10 mouse cellular contexts compared by ENCODE assay signal in genomic region chr10:19591286-19591640, GRCm38 (mm10). TPM values are rescaled to one million over a fixed set of nuclear protein-coding genes. Genes with fewer than 3 reads are reported as not detected.
DNase-seq lines count a peak whose midpoint lies in the region; ATAC-seq and TF ChIP-seq lines count a peak whose summit lies in the region.
"Had no signal": no experiment of that assay in that cellular context is flagged by ENCODE, and none has a peak within 500 bp of the region (broad histone marks: within the 10 kb centered on the region; RNA-seq: fewer than 3 reads in every experiment).

No protein-coding gene starts in this region.

- no peaks in the 10 kb centered on the region for H3K9me3 ChIP-seq in heart, embryonic 10.5 days
- no peaks in the 10 kb centered on the region for H3K9me3 ChIP-seq in ES-Bruce4 (replicated peaks; ENCODE audit: control insufficient read depth, insufficient read depth, low read length, poor library complexity, severe bottlenecking)
- H3K9me3 ChIP-seq in heart, postnatal 0 days (replicated peaks; ENCODE audit: control insufficient read depth, low read length), result no peaks in the 10 kb centered on the region

- H3K36me3 ChIP-seq in heart, embryonic 10.5 days, result no peaks in the 10 kb centered on the region
- H3K36me3 ChIP-seq in ES-Bruce4 (ENCODE audit: control insufficient read depth, insufficient read depth, low read length, poor library complexity, severe bottlenecking) (no peaks in the 10 kb centered on the region), macrophage (ENCODE audit: inconsistent target) (no peaks in the 10 kb centered on the region)
- H3K36me3 ChIP-seq in heart, postnatal 0 days (replicated peaks; ENCODE audit: control insufficient read depth, insufficient read depth, low read length), result peaks cover under 1% of the 10 kb centered on the region; the same call in 1 of the 2 replicates

- peaks cover 22% of the 10 kb centered on the region for H3K4me1 ChIP-seq in heart, embryonic 10.5 days
- no peaks in the 10 kb centered on the region for H3K4me1 ChIP-seq in ES-Bruce4 (ENCODE audit: control insufficient read depth, insufficient read depth, low read length)
- H3K4me1 ChIP-seq in heart, postnatal 0 days (ENCODE audit: control insufficient read depth, insufficient read depth), result peaks cover 22% of the 10 kb centered on the region

- H3K4me2 ChIP-seq in heart, postnatal 0 days (ENCODE audit: low read depth, low read length), result peak overlapping the region; percentile 77

- no peak for DNase-seq in heart, embryonic 10.5 days (ENCODE audit: low spot score)
- DNase-seq in heart, postnatal 4 days, result no peak
- no peak for DNase-seq in heart, postnatal 0 days (ENCODE audit: low spot score)
- no peak for DNase-seq in ovary, postnatal 14 days (ENCODE audit: low spot score)
- no peak for DNase-seq in layer of hippocampus, adult 8-10 months (ENCODE audit: low spot score in 2 of 2)

- no peak for TF ChIP-seq EP300 in ES-Bruce4 (IDR thresholded peaks at IDR 0.05; ENCODE audit: insufficient read depth, low read depth, low read length)
- no peak for TF ChIP-seq EP300 in heart, postnatal 0 days (IDR thresholded peaks at IDR 0.05; ENCODE audit: low read depth)

- H3K4me3 ChIP-seq in heart, embryonic 10.5 days, result peak overlapping the region; percentile 80
- H3K4me3 ChIP-seq in ES-Bruce4 (ENCODE audit: low read depth, low read length) (peak overlapping the region; percentile 28), macrophage (ENCODE audit: inconsistent target) (peak overlapping the region; percentile 12; the same call in 1 of the 2 replicates)
- H3K4me3 ChIP-seq in heart, postnatal 0 days (ENCODE audit: low read depth, low read length), result peak overlapping the region; percentile 96

- no peak for TF ChIP-seq CTCF in ES-Bruce4 (IDR thresholded peaks at IDR 0.05; ENCODE audit: low read depth, low read length)
- TF ChIP-seq CTCF in heart, postnatal 0 days (IDR thresholded peaks at IDR 0.05; ENCODE audit: low read depth), result no peak

- no peaks in the 10 kb centered on the region for H3K27me3 ChIP-seq in heart, embryonic 10.5 days (ENCODE audit: insufficient read depth, poor library complexity, severe bottlenecking)
- H3K27me3 ChIP-seq in ES-Bruce4 (ENCODE audit: control insufficient read depth, insufficient read depth, low read length, poor library complexity, severe bottlenecking), result no peaks in the 10 kb centered on the region; the same call in 1 of the 2 replicates
- no peaks in the 10 kb centered on the region for H3K27me3 ChIP-seq in heart, postnatal 0 days (ENCODE audit: control insufficient read depth, insufficient read depth, low read length)

- H3K79me2 ChIP-seq in macrophage (ENCODE audit: inconsistent target), result peaks cover 41% of the 10 kb centered on the region

- H3K9ac ChIP-seq in ES-Bruce4 (ENCODE audit: low read depth, poor library complexity, severe bottlenecking), result no peak overlapping the region
- no peak overlapping the region; the same call in 1 of the 2 replicates for H3K9ac ChIP-seq in heart, postnatal 0 days (replicated peaks; ENCODE audit: low read depth, low read length)

- ATAC-seq in heart, postnatal 0 days (ENCODE audit: insufficient read depth, low read depth), result no peak
- no peak for ATAC-seq in granulocyte monocyte progenitor cell, adult 5-6 weeks (replicated peaks; ENCODE audit: poor library complexity, severe bottlenecking)

- 27% methylated on average over 6 of the region's 6 CpGs for WGBS in heart, embryonic 10.5 days
- WGBS in heart, postnatal 0 days, result 23% methylated on average over 6 of the region's 6 CpGs
- 1% methylated on average over 6 of the region's 6 CpGs for WGBS in macrophage (ENCODE audit: missing documents)

- peak overlapping the region; percentile 38; the same call in 1 of the 2 replicates for H3K27ac ChIP-seq in heart, embryonic 10.5 days
- H3K27ac ChIP-seq in ES-Bruce4 (ENCODE audit: insufficient read depth, low read length) (no peak overlapping the region), macrophage (peak overlapping the region; percentile 78)
- H3K27ac ChIP-seq in heart, postnatal 0 days (ENCODE audit: low read depth), result peak overlapping the region; percentile 94; the same call in 1 of the 2 replicates

- no peak for TF ChIP-seq POLR2A in ES-Bruce4 (IDR thresholded peaks at IDR 0.05; ENCODE audit: insufficient read depth, low read length)

RNA-seq across cellular contexts. Expression of gene Ifngr1, which starts 0.5 kb away (rescaled TPM):
- polyA plus RNA-seq in heart, embryonic 10.5 days (2016; fragmentation: Nextera tagmentation; extraction: Ambion mirVana), result 33.6 and 36.7 TPM in 2 replicates
- total RNA-seq in heart, postnatal 4 days (2021), result 10 to 100 TPM; 31.6 to 32.1 TPM
- 6.5 and 8.6 TPM in 2 replicates for polyA plus RNA-seq in ES-Bruce4 (2011; ENCODE audit: insufficient read depth, insufficient read length, low read depth, missing spikeins)
- total RNA-seq in heart, postnatal 0 days (2014; rRNA removed; ENCODE audit: low replicate concordance), result 21.6 and 38.6 TPM in 2 replicates
- 40.1 and 42.2 TPM in 2 replicates for polyA plus RNA-seq in heart, postnatal 0 days (2015; fragmentation: Nextera tagmentation; extraction: Ambion mirVana)
- total RNA-seq in macrophage (2018; cell fraction: chromatin; rRNA removed), result 100 to 1,000 TPM in 20 of 26 experiments, 10 to 100 TPM in 6; 26.1 to 449 (median 139) TPM
- 100 to 1,000 TPM in 25 of 26 experiments, 10 to 100 TPM in 1; 99.1 to 216 (median 133) TPM for total RNA-seq in macrophage (2018; cell fraction: cytosol; rRNA removed)
- 100 to 1,000 TPM in 25 of 26 experiments, 10 to 100 TPM in 1; 62.6 to 584 (median 228) TPM for total RNA-seq in macrophage (2018; cell fraction: nucleus; rRNA removed)
- polyA plus RNA-seq in macrophage (2018), result 152 to 186 TPM (median 172 TPM) in 3 replicates
- 10 to 100 TPM; 20.6 to 30.4 (median 25.0) TPM for total RNA-seq in layer of hippocampus, adult 8-10 months (2022)
- total RNA-seq in granulocyte monocyte progenitor cell, adult 5-6 weeks (2014; fragmentation: Nextera tagmentation), result 255 and 265 TPM in 2 replicates
- 355 and 356 TPM in 2 replicates for total RNA-seq in granulocyte monocyte progenitor cell, adult 5-6 weeks (2017)

RNA-seq across cellular contexts. Expression of gene Il22ra2, which starts 30.5 kb away (rescaled TPM):
- polyA plus RNA-seq in heart, embryonic 10.5 days (2016; fragmentation: Nextera tagmentation; extraction: Ambion mirVana), result not detected in 2 replicates
- not detected for total RNA-seq in heart, postnatal 4 days (2021)
- polyA plus RNA-seq in ES-Bruce4 (2011; ENCODE audit: insufficient read depth, insufficient read length, low read depth, missing spikeins) (not detected in 2 replicates), macrophage (2018) (not detected in 3 replicates)
- total RNA-seq in heart, postnatal 0 days (2014; rRNA removed; ENCODE audit: low replicate concordance), result not detected in 2 replicates
- not detected in 2 replicates for polyA plus RNA-seq in heart, postnatal 0 days (2015; fragmentation: Nextera tagmentation; extraction: Ambion mirVana)
- not detected for total RNA-seq in macrophage (2018; cell fraction: chromatin; rRNA removed)
- total RNA-seq in macrophage (2018; cell fraction: cytosol; rRNA removed), result not detected
- total RNA-seq in macrophage (2018; cell fraction: nucleus; rRNA removed), result under 1 TPM in 1 of 26 experiments, not detected in 25; 0.65 TPM
- total RNA-seq in layer of hippocampus, adult 8-10 months (2022), result not detected
- total RNA-seq in granulocyte monocyte progenitor cell, adult 5-6 weeks (2014; fragmentation: Nextera tagmentation), result 4.4 and 4.6 TPM in 2 replicates
- 3.2 and 6.5 TPM in 2 replicates for total RNA-seq in granulocyte monocyte progenitor cell, adult 5-6 weeks (2017)
- total RNA-seq: gastrocnemius, postnatal 36 days had no signal
- polyA plus RNA-seq: C2C12 had no signal

Comparison
In these comparisons a context has a peak if more than half of its experiments do, and no peak if none do; other contexts are left out.
1. H3K4me3 ChIP-seq: peak in every context shown above with its lines; median percentile 96 in heart, postnatal 0 days; 80 in heart, embryonic 10.5 days; 28 in ES-Bruce4; 12 in macrophage.